Mouse (Mus musculus): ENCODE results near the gene Psmb8.

- TF ChIP-seq REST (IDR thresholded peaks at IDR 0.05; ENCODE audit: insufficient read depth, insufficient read length) (no peak), POLR2A (IDR thresholded peaks at IDR 0.05; ENCODE audit: insufficient read length, low read depth) (no peak), MYOD1 (IDR thresholded peaks at IDR 0.05; ENCODE audit: control insufficient read depth in 1 of 3, insufficient read length in 2 of 3, low read depth in 2 of 3) (no peak), POLR2AphosphoS2 (IDR thresholded peaks at IDR 0.05; ENCODE audit: insufficient read length, low read depth) (no peak), E2F4 (IDR thresholded peaks at IDR 0.05; ENCODE audit: insufficient read depth) (no peak), SRF (IDR thresholded peaks at IDR 0.05; ENCODE audit: control insufficient read depth, insufficient read length, low read depth) (no peak), TCF12 (IDR thresholded peaks at IDR 0.05; ENCODE audit: insufficient read depth, poor library complexity, severe bottlenecking) (no peak), TCF3 (IDR thresholded peaks at IDR 0.05; ENCODE audit: insufficient read length, low read depth) (no peak), MYOG (IDR thresholded peaks at IDR 0.05; ENCODE audit: control insufficient read depth in 1 of 3, insufficient read depth in 1 of 3, insufficient read length in 2 of 3, low read depth in 2 of 3) (no peak)
These were observed 1.6 kb downstream of the Psmb8 start for GRCm38 (mm10) chr17:34199050-34199619.
